Mouse (Mus musculus): ENCODE measurements at regions not wholly inside any gene's neighbourhood (a gene's known extent, or its start where the extent isn't known, plus 50 kb on each side); places are given as distances from the start of the nearest gene placed in this dataset.

DNA sequence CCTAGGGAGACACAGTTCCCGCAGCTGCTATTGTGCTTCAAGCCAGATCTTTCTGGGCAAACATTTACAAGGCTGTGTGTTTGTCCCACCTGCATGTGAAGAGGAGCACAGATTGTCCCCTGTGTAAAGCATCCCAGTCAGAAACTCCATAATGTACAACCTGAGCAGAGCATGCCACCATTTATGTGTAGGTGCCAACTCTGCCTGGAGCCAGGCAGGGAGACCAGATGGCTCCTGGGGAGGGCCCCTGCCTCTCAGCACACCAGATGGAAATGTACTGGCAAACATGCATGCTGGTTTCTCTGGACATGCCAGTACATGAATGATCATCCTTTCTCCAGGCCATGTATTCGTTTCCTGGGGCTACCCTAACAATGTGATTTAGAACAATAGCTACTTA lies 98.6 kb upstream of the Foxp3 start:
- DNase-seq = no peak
- intact Hi-C loops (cut with DNase I; ENCODE audit: low total_unique reads) = no loop called here

DNA sequence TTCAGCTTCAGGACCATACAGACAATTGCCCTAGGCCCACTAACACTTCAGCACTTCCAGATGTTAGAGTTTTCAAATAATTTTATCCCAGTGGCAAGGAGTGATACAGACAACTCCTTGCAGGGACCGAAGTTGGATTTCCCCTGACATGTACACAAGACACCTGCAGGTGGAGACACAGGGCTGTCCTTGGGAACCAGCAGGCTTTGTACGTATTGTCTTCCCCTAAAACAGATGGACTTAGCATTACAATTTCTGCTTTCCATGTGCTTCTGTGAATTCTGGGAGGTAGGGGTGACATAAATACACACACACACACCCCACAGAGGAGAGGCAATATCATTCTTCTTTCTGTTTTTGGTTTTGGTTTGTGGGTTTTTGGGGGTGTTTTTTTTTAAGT lies 98.2 kb upstream of the Usp27x start:
- intact Hi-C loops (cut with DNase I; ENCODE audit: low total_unique reads) = no loop called here
- no peak for DNase-seq

DNA sequence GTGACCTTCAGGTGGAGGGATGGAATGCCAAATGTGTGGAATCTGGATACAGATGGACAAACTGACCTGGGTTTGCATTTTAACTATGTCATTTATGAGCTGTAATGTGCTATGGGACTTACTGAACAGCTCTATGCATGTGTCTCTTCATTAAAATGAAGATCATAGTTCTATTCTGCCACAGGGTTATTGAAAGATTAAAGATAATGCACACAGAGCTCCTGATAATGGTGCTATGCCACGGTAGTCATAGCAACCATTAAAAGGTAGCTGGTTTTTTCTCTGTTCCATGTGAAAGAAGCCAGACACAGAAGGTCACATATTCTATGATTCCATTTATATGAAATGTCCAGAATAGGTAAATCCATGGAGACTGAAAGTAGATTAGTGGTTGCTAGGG lies 94.2 kb upstream of the Usp27x start:
- no peak for DNase-seq
- intact Hi-C loops (cut with DNase I; ENCODE audit: low total_unique reads) = no loop called here

DNA sequence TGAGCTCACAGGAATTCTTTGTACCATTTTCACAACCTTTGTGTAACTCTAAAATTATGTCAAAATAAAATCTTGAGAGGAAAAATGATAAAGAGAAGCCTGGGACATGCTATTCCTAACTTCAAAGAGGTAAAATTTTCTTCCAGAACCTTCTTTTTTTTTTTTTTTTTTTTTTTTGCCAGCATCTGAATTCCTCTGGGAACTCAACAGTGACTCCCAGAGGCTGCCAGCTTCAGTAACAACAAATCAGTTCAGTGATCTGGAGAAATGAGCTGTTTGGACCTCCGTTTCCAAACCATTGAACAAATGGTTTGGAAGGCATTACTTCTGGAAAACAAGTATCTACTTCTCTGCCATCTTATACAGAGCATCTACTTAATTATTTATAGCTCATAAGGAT lies 92.4 kb upstream of the Usp27x start:
- no peak for DNase-seq
- intact Hi-C loops (cut with DNase I; ENCODE audit: low total_unique reads) = no loop called here

DNA sequence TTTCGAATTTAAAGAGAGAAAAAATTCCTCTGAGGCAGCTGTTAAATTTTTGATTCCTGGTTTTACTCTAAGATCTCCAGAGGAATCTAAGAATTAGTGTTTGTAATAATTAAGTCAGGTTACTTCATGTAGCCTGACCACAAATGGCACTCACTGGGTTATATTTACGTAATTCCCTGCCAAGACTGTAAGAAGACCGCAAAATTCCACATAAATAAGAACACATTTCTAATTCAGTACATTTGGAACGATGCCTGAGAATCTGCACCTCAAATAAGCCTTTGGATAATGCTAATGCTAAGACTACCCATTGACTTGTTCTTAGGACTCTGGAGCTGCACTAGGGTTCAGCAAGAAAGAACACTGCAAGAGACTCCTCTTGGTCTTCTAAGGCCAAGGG lies 81.2 kb upstream of the Usp27x start:
- DNase-seq = no peak
- intact Hi-C loops (cut with DNase I; ENCODE audit: low total_unique reads) = no loop called here

DNA sequence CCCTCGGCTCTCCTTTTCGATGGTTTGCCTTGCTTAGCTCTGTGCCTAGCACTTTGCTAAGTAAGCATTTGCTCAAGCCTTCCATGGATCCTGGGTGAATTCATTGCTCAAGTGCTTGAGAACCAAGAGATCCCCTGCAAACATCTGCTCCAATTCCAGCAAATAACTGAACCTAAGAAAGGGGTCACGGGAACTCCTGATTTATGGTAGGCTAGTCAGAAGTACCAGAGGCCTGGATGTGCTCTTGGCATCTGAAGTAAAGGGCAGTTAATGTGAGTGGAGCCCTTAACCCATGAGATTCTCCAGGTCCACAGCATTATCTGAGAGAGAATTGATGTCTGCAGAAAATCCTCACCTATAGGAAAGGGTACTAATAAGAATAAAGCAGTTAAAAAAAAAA lies 69.4 kb upstream of the Usp27x start:
- DNase-seq = no peak
- intact Hi-C loops (cut with DNase I; ENCODE audit: low total_unique reads) = no loop called here

DNA sequence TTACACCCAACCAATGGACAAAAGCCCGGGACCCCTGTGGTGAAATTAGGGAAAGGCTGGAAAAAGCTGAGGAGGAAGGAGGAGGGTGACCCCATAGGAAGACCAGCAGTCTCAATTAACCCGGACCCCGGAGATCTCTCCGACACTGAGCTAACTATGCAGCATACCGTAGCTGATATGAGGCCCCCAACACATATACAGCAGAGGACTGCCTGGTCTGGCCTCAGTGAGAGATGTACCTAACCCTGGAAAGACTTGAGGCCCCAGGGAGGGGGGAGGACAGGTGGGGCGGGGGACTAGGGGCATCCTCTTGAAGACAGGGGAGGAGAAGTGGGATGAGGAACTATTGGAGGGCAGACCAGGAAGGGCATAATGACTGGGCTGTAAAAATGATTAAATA lies 69.0 kb upstream of the Usp27x start:
- intact Hi-C loops (cut with DNase I; ENCODE audit: low total_unique reads) = no loop called here
- no peak for DNase-seq

DNA sequence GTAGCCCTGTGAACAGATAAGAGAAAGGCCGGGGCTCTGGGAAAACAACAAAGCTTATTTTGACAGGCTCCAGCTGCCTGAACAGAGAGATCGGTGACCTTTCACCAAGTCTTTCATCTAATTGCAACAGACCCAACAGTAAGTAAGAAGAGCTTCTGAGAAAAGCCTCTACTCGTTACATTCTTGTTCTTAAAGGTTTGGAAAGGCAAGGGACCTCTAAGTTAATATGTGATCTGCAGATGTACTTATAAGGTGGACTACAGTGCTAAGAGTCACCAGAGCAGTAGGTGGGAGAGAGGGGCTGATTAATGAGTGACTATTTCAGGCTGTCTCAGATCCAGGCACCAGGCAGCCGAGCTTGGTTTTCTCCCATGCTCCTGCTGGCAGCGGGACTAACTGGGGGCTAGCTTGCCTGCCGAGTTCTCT lies 68.4 kb upstream of the Usp27x start:
- DNase-seq = no peak
- intact Hi-C loops (cut with DNase I; ENCODE audit: low total_unique reads) = no loop called here

DNA sequence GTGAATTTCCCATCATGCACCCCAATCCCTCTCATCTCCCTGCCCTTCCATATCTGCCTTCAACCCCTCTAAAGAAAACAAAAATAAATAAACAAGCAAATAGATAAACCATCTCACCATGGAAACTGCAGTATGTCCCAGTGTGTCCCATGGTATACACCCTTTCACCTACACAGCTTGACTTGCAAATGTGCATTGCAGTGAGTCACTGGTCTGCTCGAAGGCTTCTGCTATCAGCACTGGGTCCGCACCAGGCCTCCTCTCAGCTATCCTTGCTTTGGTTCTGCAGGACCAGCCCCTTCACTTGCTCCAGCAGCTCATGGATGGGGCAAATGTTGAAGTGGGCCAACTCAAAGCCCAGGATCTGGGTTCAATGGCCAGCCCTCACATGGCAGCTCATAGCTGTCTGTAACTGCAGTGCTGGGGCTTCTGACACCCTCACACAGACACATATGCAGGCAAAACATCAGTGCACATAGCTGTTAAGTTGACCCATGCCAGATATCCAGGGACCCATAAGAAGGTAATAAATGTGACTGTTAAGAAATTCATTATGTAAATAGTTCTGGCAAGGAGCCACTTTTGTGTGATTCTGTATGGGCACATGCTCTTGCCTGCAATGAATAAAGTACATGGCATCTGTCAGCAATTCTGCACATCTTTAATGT lies 59.9 kb upstream of the Usp27x start:
- no peak for DNase-seq
- intact Hi-C loops (cut with DNase I; ENCODE audit: low total_unique reads) = no loop called here

DNA sequence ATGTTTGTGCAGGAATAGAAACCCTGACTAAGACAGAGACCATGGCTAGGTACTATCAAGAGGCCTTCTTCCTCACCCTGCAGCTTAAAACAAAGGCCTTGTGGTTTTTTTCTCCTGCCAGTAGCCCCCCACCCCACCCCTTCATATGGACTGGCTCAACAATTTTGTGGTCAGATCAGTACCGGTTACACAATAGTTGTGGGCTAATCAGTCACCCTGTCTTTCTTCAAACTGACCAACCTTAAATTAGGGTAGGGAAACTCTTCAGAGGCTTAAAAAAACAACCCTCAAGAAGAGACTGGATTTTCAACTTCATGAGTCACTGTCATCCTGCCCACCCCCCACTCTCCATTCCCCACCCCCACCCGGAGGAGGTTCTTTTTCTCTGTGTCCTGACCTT lies 58.6 kb upstream of the Usp27x start:
- intact Hi-C loops (cut with DNase I; ENCODE audit: low total_unique reads) = no loop called here
- DNase-seq = no peak

DNA sequence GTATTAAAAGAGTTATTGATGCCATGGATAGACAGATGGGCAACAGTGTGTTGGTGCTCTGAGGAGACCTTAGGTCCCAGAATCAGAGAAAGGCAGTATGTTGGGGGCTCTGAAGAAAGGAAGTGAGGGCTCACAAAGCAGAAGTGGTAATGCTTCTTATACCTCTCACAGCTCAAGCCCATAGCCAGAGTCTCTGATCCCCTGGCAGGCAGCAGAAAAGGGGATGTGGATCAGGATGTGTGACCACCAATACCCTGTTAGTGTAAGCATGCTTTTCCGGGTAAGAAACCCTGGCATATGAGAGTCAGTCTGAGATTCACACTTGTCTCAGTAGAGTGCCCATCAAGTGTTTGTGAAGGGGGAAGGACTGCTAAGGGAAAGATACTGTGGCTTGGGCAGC lies 54.8 kb upstream of the Usp27x start:
- DNase-seq = no peak
- intact Hi-C loops (cut with DNase I; ENCODE audit: low total_unique reads) = no loop called here

DNA sequence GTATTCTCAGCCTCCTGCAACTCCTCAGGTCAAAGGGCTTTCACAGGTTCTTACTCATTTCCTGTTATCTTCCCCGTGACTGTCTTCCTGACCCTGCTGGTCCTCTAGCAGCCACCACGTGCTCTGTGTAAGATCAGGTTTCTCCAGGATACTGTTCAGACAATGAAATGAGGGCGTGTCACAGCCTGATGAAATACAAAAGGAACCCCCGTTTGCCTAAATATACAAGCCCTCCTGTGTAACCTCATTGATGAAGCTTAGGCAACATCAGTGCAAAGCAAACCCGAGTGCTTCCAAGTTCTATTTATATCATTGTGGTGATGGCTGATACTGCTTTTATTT lies 53.9 kb upstream of the Usp27x start:
- DNase-seq = no peak
- intact Hi-C loops (cut with DNase I; ENCODE audit: low total_unique reads) = loop anchor here (5.0 to 10.0 kb wide), 2 partner anchors 105 to 198 kb away; no protein-coding TSS in a partner anchor

DNA sequence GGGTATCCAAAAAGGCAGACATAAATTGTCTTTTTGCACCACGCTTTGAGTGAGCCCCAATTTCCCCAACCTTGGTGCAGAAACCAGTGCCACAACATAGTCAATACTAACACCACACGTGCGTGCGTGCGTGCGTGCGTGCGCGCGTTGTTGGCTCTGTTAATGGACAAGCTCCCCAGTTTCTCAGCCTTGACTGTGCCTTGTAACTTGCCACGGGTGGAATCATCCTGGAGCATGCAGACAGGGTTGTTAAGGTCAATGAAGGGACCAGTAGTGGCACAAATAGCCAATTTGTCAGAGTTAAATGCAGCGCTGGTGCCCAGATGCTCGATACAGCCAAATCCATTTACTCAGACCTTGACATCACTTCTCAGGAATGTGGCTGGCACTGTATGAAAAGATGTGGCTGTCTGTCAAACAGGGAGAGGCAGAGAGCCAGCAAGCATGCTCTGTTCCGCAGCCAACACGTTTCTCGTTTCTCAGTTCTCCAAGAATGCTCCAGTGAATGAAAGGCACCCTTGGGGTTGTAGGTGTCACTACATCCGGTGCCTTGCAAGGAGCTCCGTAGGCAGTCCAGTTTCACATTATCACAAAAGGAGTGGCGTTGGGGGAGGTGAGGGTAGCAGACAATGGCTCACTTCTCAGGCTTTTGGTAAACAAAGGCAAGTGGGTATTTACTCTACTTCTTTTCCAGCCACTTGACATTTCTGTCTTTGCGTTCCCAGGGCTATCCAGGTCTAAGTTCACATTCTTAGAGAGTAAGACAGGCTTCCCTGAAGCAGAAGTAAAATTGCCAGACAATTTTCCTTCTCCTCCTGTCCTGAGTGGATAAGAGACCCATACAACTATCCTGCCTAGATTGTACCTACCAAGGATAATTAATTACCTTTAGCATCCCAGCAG lies 53.2 kb upstream of the Usp27x start:
- DNase-seq = peak; percentile 12
- intact Hi-C loops (cut with DNase I; ENCODE audit: low total_unique reads) = loop anchor here (5.0 to 10.0 kb wide), 2 partner anchors 104 to 198 kb away; no protein-coding TSS in a partner anchor
